Mouse (Mus musculus) heart, postnatal 0 days (tissue): ENCODE results near the gene Cops3. TPM values are rescaled to one million over a fixed set of nuclear protein-coding genes. Genes with fewer than 3 reads are reported as not detected.

ENCODE experiments used
- ATAC-seq: fragments of 200-750 bp; cut with Nextera tagmentation; 2 replicates; pipeline ENCODE4 v1.8.0; 2017; ENCODE audit warnings: low read depth, moderate number of reproducible peaks, moderate library complexity; ENCODE audit not compliant: insufficient read depth
- DNase-seq: peaks from one replicate; pipeline ENCODE4 v3.0.0-alpha.2; 2016; ENCODE audit warnings: low spot score
- H3K27ac ChIP-seq: fragments of 300-500 bp; sonication (generic); 2 replicates; pipeline ENCODE4 v1.5.1; 2014; ENCODE audit warnings: low read depth, mild to moderate bottlenecking
- H3K27me3 ChIP-seq: fragments of 300-500 bp; sonication (generic); 2 replicates; pipeline ENCODE4 v1.6.1; 2014; ENCODE audit warnings: low read length, mixed read lengths; ENCODE audit not compliant: control insufficient read depth, insufficient read depth
- H3K36me3 ChIP-seq: fragments of 300-500 bp; sonication (generic); replicated peaks from 2 replicates; pipeline ENCODE4 v1.6.1; 2014; ENCODE audit warnings: low read length, mixed read lengths; ENCODE audit not compliant: control insufficient read depth, insufficient read depth
- H3K4me1 ChIP-seq: fragments of 300-500 bp; sonication (generic); 2 replicates; pipeline ENCODE4 v1.6.1; 2014; ENCODE audit warnings: antibody characterized with exemption; ENCODE audit not compliant: control insufficient read depth, insufficient read depth
- H3K4me2 ChIP-seq: fragments of 300-500 bp; sonication (generic); 2 replicates; pipeline ENCODE4 v1.6.1; 2014; ENCODE audit warnings: low read depth, mild to moderate bottlenecking, low read length, moderate library complexity
- H3K4me3 ChIP-seq: fragments of 300-500 bp; sonication (generic); 2 replicates; pipeline ENCODE4 v1.5.1; 2014; ENCODE audit warnings: low read depth, low read length
- H3K9ac ChIP-seq: fragments of 300-500 bp; sonication (generic); replicated peaks from 2 replicates; pipeline ENCODE4 v1.6.1; 2014; ENCODE audit warnings: low read depth, low read length, mixed read lengths
- H3K9me3 ChIP-seq: fragments of 300-500 bp; sonication (generic); replicated peaks from 2 replicates; pipeline ENCODE4 v1.6.1; 2016; ENCODE audit warnings: low read length; ENCODE audit not compliant: control insufficient read depth
- CTCF ChIP-seq: IDR thresholded peaks from 2 replicates; pipeline ENCODE4 v1.5.1; 2016; ENCODE audit warnings: antibody characterized with exemption, control low read depth, low read depth
- EP300 ChIP-seq: IDR thresholded peaks from 2 replicates; pipeline ENCODE4 v1.6.1; 2016; ENCODE audit warnings: antibody characterized with exemption, low read depth
- WGBS: fragments of 180-500 bp; shearing (Covaris S2); extraction: QIAGEN DNeasy Blood & Tissue Kit; methylation state at CpG from one replicate; pipeline ENCODE4 v1.1.7; 2014; 5-methylcytosine and 5-hydroxymethylcytosine counted together
- polyA plus RNA-seq: library from polyadenylated mRNA; unstranded; fragments of >200 nt; fragmentation: Nextera tagmentation; extraction: Ambion mirVana; gene quantifications from 2 replicates; pipeline ENCODE4 v1.2.1, GENCODE M21; 2015
- total RNA-seq: library from RNA; depleted of rRNA; stranded (reverse); fragments of >200 nt; gene quantifications from 2 replicates; pipeline ENCODE4 v1.2.3, GENCODE M21; 2014; ENCODE audit warnings: low replicate concordance

The Cops3 gene
- total and polyA plus RNA-seq, 2 experiments from 2014 or later: 119 to 131 TPM

GRCm38 (mm10) chr11:59805256-59805655 is 34.4 kb downstream of the Cops3 start:
- Histone ChIP-seq H3K27me3 (no peaks in the 10 kb centered on the region), H3K9me3 (no peaks in the 10 kb centered on the region), H3K4me2 (no peak overlapping the region), H3K36me3 (peaks cover 77% of the 10 kb centered on the region), H3K4me1 (peaks cover 7% of the 10 kb centered on the region), H3K9ac (no peak overlapping the region), H3K27ac (no peak overlapping the region), H3K4me3 (no peak overlapping the region)
- no peak for ATAC-seq
- WGBS: 90% methylated on average over 1 of the region's 1 CpGs
- TF ChIP-seq CTCF (no peak), EP300 (no peak)
- no peak for DNase-seq

- TF ChIP-seq EP300: no peak
- no peak for TF ChIP-seq CTCF
- Histone ChIP-seq H3K4me2 (no peak overlapping the region), H3K27ac (no peak overlapping the region), H3K27me3 (no peaks in the 10 kb centered on the region), H3K4me3 (no peak overlapping the region), H3K4me1 (peaks cover 7% of the 10 kb centered on the region), H3K36me3 (peaks cover 84% of the 10 kb centered on the region), H3K9me3 (no peaks in the 10 kb centered on the region), H3K9ac (no peak overlapping the region)
- ATAC-seq (no peak), DNase-seq (no peak)
- WGBS: 88% methylated on average over 22 of the region's 22 CpGs
Observed at GRCm38 (mm10) chr11:59804409-59805110, 35.1 kb downstream of the Cops3 start.

- no peaks in the 10 kb centered on the region for H3K27me3 ChIP-seq
- no peak overlapping the region for H3K27ac ChIP-seq
- peaks cover 5% of the 10 kb centered on the region for H3K4me1 ChIP-seq
- H3K9me3 ChIP-seq: no peaks in the 10 kb centered on the region
- H3K4me3 ChIP-seq: no peak overlapping the region
- no peak overlapping the region for H3K4me2 ChIP-seq
- H3K36me3 ChIP-seq: peaks cover 94% of the 10 kb centered on the region
- ATAC-seq: no peak
- no peak overlapping the region for H3K9ac ChIP-seq
- no peak for DNase-seq
- no peak for TF ChIP-seq EP300
- TF ChIP-seq CTCF: no peak
- WGBS: 73% methylated on average over 14 of the region's 14 CpGs
Observed at GRCm38 (mm10) chr11:59803516-59803915, 36.1 kb downstream of the Cops3 start.

GRCm38 (mm10) chr11:59801881-59802280 is 37.8 kb downstream of the Cops3 start:
- H3K27ac ChIP-seq: no peak overlapping the region
- no peak overlapping the region for H3K4me2 ChIP-seq
- H3K4me1 ChIP-seq: no peaks in the 10 kb centered on the region
- H3K36me3 ChIP-seq: peaks cover 100% of the 10 kb centered on the region
- WGBS: 89% methylated on average over 8 of the region's 8 CpGs
- no peak for ATAC-seq
- DNase-seq: no peak
- no peak overlapping the region for H3K4me3 ChIP-seq
- TF ChIP-seq EP300 (no peak), CTCF (no peak)
- H3K9me3 ChIP-seq: no peaks in the 10 kb centered on the region
- no peaks in the 10 kb centered on the region for H3K27me3 ChIP-seq
- H3K9ac ChIP-seq: no peak overlapping the region

- TF ChIP-seq EP300 (no peak), CTCF (no peak)
- Histone ChIP-seq H3K9ac (no peak overlapping the region), H3K36me3 (peaks cover 100% of the 10 kb centered on the region), H3K4me3 (no peak overlapping the region), H3K4me1 (no peaks in the 10 kb centered on the region), H3K4me2 (no peak overlapping the region), H3K27ac (no peak overlapping the region), H3K9me3 (no peaks in the 10 kb centered on the region), H3K27me3 (no peaks in the 10 kb centered on the region)
- DNase-seq (no peak), ATAC-seq (no peak)
- 94% methylated on average over 10 of the region's 10 CpGs for WGBS
Observed at GRCm38 (mm10) chr11:59800412-59800811, 39.2 kb downstream of the Cops3 start.

GRCm38 (mm10) chr11:59793390-59793789 is 46.2 kb downstream of the Cops3 start:
- no peak overlapping the region for H3K4me3 ChIP-seq
- no peaks in the 10 kb centered on the region for H3K9me3 ChIP-seq
- WGBS: 87% methylated on average over 6 of the region's 6 CpGs
- H3K27me3 ChIP-seq: no peaks in the 10 kb centered on the region
- TF ChIP-seq EP300 (no peak), CTCF (no peak)
- peaks cover 73% of the 10 kb centered on the region for H3K36me3 ChIP-seq
- H3K4me2 ChIP-seq: no peak overlapping the region
- H3K27ac ChIP-seq: no peak overlapping the region
- no peak for ATAC-seq
- H3K4me1 ChIP-seq: no peaks in the 10 kb centered on the region
- no peak overlapping the region for H3K9ac ChIP-seq
- no peak for DNase-seq
